Mouse (Mus musculus) stomach, postnatal 0 days (tissue): ENCODE data around the gene Mpo. TPM values are rescaled to one million over a fixed set of nuclear protein-coding genes. Genes with fewer than 3 reads are reported as not detected.
A peak's percentile ranks its signal among the peaks of the same experiment; 100 is the strongest.

Experiments
- ATAC-seq: fragments of 200-750 bp; cut with Nextera tagmentation; 2 replicates; pipeline ENCODE4 v1.8.0; 2017; ENCODE audit not compliant: low FRiP score, low TSS enrichment
- DNase-seq: peaks from one replicate; pipeline ENCODE4 v3.0.0-alpha.2; 2016; ENCODE audit warnings: low spot score
- H3K27ac ChIP-seq: fragments of 300-500 bp; sonication (generic); replicated peaks from 2 replicates; pipeline ENCODE4 v1.5.1; 2014; ENCODE audit warnings: mild to moderate bottlenecking, control low read depth
- H3K27me3 ChIP-seq: fragments of 300-500 bp; sonication (generic); 2 replicates; pipeline ENCODE4 v1.6.1; 2014; ENCODE audit warnings: low read length; ENCODE audit not compliant: control insufficient read depth, insufficient read depth
- H3K36me3 ChIP-seq: fragments of 300-500 bp; sonication (generic); 2 replicates; pipeline ENCODE4 v1.6.1; 2014; ENCODE audit warnings: low read length, mixed read lengths; ENCODE audit not compliant: control insufficient read depth, insufficient read depth
- H3K4me1 ChIP-seq: fragments of 300-500 bp; sonication (generic); replicated peaks from 2 replicates; pipeline ENCODE4 v1.6.1; 2014; ENCODE audit warnings: antibody characterized with exemption; ENCODE audit not compliant: control insufficient read depth, insufficient read depth
- H3K4me2 ChIP-seq: fragments of 300-500 bp; sonication (generic); replicated peaks from 2 replicates; pipeline ENCODE4 v1.6.1; 2014; ENCODE audit warnings: low read depth, mild to moderate bottlenecking, control low read depth, moderate library complexity
- H3K4me3 ChIP-seq: fragments of 300-500 bp; sonication (generic); 2 replicates; pipeline ENCODE4 v1.5.1; 2014; ENCODE audit warnings: low read depth, low read length, control low read depth
- H3K9ac ChIP-seq: fragments of 300-500 bp; sonication (generic); 2 replicates; pipeline ENCODE4 v1.6.1; 2014; ENCODE audit warnings: mild to moderate bottlenecking, low read length, control low read depth, mixed read lengths
- H3K9me3 ChIP-seq: fragments of 300-500 bp; sonication (generic); 2 replicates; pipeline ENCODE4 v1.6.1; 2016; ENCODE audit warnings: low read length; ENCODE audit not compliant: control insufficient read depth
- CTCF ChIP-seq: IDR thresholded peaks from 2 replicates; pipeline ENCODE4 v1.5.1; 2016; ENCODE audit warnings: antibody characterized with exemption, low read depth, mild to moderate bottlenecking, moderate library complexity
- EP300 ChIP-seq: optimal IDR thresholded peaks from 2 replicates; pipeline ENCODE3; 2016; ENCODE audit warnings: antibody characterized with exemption
- WGBS: fragments of 180-500 bp; shearing (Covaris S2); extraction: QIAGEN DNeasy Blood & Tissue Kit; methylation state at CpG from one replicate; pipeline ENCODE4 v1.1.7; 2014; 5-methylcytosine and 5-hydroxymethylcytosine counted together
- microRNA counts: library from miRNA; unstranded; fragments of <30 nt; microRNA quantifications from one replicate; lab custom pipeline; 2015
- microRNA-seq: library from miRNA; unstranded; fragments of <30 nt; microRNA quantifications from one replicate; pipeline ENCODE4, GENCODE M21; 2016
- polyA plus RNA-seq: library from polyadenylated mRNA; unstranded; fragments of >200 nt; fragmentation: Nextera tagmentation; extraction: Ambion mirVana; gene quantifications from 2 replicates; pipeline ENCODE4 v1.2.1, GENCODE M21; 2015

Gene Mpo
- polyA plus RNA-seq, 1 experiment from 2014 or later, result 0.74 TPM

DNA sequence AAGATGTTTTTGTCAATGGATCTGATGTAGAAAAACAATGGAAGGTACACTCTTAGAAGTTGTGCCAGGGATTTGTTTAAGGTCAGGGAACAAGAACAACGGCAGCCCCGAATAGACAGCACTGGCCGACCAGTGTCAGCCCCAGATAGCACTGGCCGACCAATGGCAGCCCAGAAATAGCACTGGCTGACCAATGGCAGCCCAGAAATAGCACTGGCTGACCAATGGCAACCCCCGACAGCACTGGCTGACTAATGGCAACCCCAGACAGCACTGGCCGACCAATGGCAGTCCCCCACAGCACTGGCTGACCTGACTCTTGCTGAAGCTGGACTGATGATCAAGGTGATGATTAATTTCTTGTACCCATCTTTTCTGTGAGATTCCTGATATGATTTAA, 54.5 kb downstream of the Mpo start:
- Histone ChIP-seq H3K9ac (no peak overlapping the region), H3K4me2 (no peak overlapping the region), H3K9me3 (no peaks in the 10 kb centered on the region), H3K27ac (no peak overlapping the region), H3K27me3 (no peaks in the 10 kb centered on the region), H3K4me1 (no peaks in the 10 kb centered on the region), H3K4me3 (no peak overlapping the region), H3K36me3 (no peaks in the 10 kb centered on the region)
- WGBS, result 63% methylated on average over 6 of the region's 6 CpGs
- TF ChIP-seq CTCF (no peak), EP300 (no peak)
- ATAC-seq, result no peak
- no peak for DNase-seq

DNA sequence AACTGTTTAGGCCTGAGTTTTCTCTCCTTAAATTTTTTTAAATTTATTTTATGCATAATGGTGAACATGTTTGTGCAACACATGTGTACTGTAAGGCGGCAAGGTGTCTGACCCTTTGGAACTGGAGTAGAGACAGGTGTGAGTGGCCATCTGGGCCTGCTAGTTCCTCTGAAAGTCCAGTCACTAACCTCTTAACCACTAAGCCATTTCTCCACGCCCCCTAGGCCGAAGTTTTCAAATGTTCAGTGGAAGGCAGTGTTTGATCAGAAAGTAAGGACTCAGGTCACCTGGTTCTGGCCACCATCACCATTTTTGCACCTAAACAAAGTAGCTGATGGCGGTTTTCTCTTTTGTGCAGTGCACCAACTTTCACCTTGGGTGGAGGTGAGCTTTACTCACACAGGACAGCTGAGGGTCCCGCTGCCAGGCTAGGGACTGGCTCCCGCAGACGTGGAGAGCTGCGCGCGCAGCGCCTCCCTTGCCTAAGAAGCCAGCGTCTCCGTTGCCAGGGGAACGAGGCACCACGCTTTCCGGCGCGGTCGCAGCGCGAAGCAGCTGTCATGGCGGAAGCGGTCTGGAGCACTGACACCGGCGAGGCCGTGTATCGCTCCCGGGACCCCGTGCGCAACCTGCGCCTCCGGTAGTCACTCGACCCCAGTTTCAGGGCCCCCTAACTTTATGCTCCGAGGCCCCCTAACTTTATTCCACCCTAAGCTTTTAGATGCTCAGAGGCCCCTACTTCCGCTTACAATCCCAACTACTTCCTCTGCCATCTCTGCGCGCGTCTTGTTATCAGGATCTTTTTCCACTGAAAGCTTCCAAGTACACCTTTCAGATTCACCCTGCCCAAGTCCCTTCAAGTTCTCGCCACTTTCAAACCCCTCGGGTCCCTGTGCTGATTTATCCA, 59.6 kb downstream of the Mpo start, which contains the start of gene Mks1:
Mks1 (plus strand) TSS at position 526 of the 907 bp plus-strand sequence.
- ATAC-seq (peak; percentile 94), DNase-seq (peak; percentile 94)
- peak; percentile 24; the same call in 1 of the 2 replicates for TF ChIP-seq CTCF
- no peak for TF ChIP-seq EP300
- Histone ChIP-seq H3K4me3 (peak within 1 kb of the TSS; percentile 65), H3K4me2 (peak within 1 kb of the TSS; percentile 80), H3K9ac (peak within 1 kb of the TSS; percentile 69), H3K4me1 (0 out of 2 replicates have a peak, but pooled peaks cover 3% of the 10 kb centered on the region), H3K27ac (peak within 1 kb of the TSS; percentile 67), H3K27me3 (no peaks in the 10 kb centered on the region), H3K9me3 (no peaks in the 10 kb centered on the region), H3K36me3 (no peaks in the 10 kb centered on the region)
- WGBS, result 3% methylated on average over 40 of the region's 40 CpGs

DNA sequence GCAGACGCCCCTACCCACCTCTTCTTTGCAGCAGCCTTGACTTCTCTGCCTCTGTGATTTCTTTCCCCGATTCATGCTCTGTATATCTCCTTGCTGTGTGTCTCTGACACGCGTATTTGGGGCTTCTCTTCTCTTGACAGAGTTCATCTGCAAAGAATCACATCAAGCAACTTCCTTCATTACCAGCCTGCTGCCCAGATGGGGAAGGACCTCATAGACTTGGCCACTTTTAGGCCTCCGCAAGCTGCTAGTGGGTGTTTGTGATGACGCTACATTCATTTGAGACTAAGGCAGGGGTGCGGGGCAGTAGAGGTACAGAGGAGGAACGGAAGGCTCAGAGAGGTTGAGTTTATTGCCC, 60.2 kb downstream of the Mpo start:
- Histone ChIP-seq H3K9me3 (no peaks in the 10 kb centered on the region), H3K4me1 (0 out of 2 replicates have a peak, but pooled peaks cover 3% of the 10 kb centered on the region), H3K27me3 (no peaks in the 10 kb centered on the region), H3K36me3 (peaks cover 2% of the 10 kb centered on the region; the same call in 1 of the 2 replicates), H3K4me2 (peak overlapping the region; percentile 80), H3K27ac (peak overlapping the region; percentile 67), H3K9ac (peak overlapping the region; percentile 69), H3K4me3 (peak overlapping the region; percentile 65)
- DNase-seq (no peak), ATAC-seq (no peak)
- TF ChIP-seq EP300, result no peak
- no peak for TF ChIP-seq CTCF
- 39% methylated on average over 8 of the region's 8 CpGs for WGBS

MicroRNAs encoded within 50 kb of the gene (microRNA counts, 519-probe panel; counts per million panel counts)
- microRNA mmu-miR-142-3p (lab: Ali Mortazavi, UCI) (5,222 counts per million, percentile 58 among the panel's probes with 10 or more counts), microRNA mmu-miR-142-5p (lab: Ali Mortazavi, UCI) (3,553 counts per million, percentile 19 among the panel's probes with 10 or more counts)

Small RNA genes within 50 kb of the gene (microRNA-seq; reads per million reads assigned to microRNA genes)
- gene Mir142 (not detected), gene Mir142b (not detected)

Other genes starting within 250 kb of the Mpo start
- gene Gm11492, start 226.9 kb upstream of the Mpo start, polyA plus RNA-seq, result not detected in 2 replicates
- gene Sept4, start 224.7 kb upstream of the Mpo start, polyA plus RNA-seq, result 25.5 and 26.3 TPM in 2 replicates
- gene Mtmr4, start 201.4 kb upstream of the Mpo start, polyA plus RNA-seq, result 9.4 and 11.5 TPM in 2 replicates
- 0.12 TPM in 1 of 2 replicates, not detected in the other for gene Hsf5, start 176.4 kb upstream of the Mpo start, polyA plus RNA-seq
- 6.6 and 7.4 TPM in 2 replicates for gene Rnf43, start 130.9 kb upstream of the Mpo start, polyA plus RNA-seq
- 119 and 121 TPM in 2 replicates for gene Supt4a, start 56.0 kb upstream of the Mpo start, polyA plus RNA-seq
- 0.56 and 0.70 TPM in 2 replicates for gene Tspoap1, start 33.0 kb upstream of the Mpo start, polyA plus RNA-seq
- 0.41 and 0.69 TPM in 2 replicates for gene Lpo, start 34.7 kb downstream of the Mpo start, polyA plus RNA-seq
- gene Mks1, start 59.6 kb downstream of the Mpo start, polyA plus RNA-seq, result 4.3 and 4.5 TPM in 2 replicates
- 0.10 and 0.12 TPM in 2 replicates for gene Epx, start 82.0 kb downstream of the Mpo start, polyA plus RNA-seq
- 0.06 TPM in 1 of 2 replicates, not detected in the other for gene Olfr462, start 98.7 kb downstream of the Mpo start, polyA plus RNA-seq
- gene Olfr463, start 103.8 kb downstream of the Mpo start, polyA plus RNA-seq, result not detected in 2 replicates
- gene Olfr464, start 127.4 kb downstream of the Mpo start, polyA plus RNA-seq, result not detected in 2 replicates
- gene Dynll2, start 194.0 kb downstream of the Mpo start, polyA plus RNA-seq, result 14.7 and 14.8 TPM in 2 replicates